Mouse (Mus musculus): ENCODE results near the gene Trpv1. TPM values are rescaled to one million over a fixed set of nuclear protein-coding genes. Genes with fewer than 3 reads are reported as not detected.

The Trpv1 gene
- polyA plus RNA-seq, 1 experiment from 2014 or later, result 0.13 TPM

GRCm38 (mm10) chr11:73242199-73242598 lies 8.1 kb downstream of the Trpv1 start:
- Histone ChIP-seq H3K27me3 (no peaks in the 10 kb centered on the region), H3K36me3 (no peaks in the 10 kb centered on the region), H3K4me3 (no peak overlapping the region), H3K9me3 (no peaks in the 10 kb centered on the region), H3K27ac (no peak overlapping the region), H3K4me1 (peaks cover 4% of the 10 kb centered on the region), H3K9ac (no peak overlapping the region), H3K4me2 (no peak overlapping the region)
- no peak for ATAC-seq (ENCODE audit: insufficient number of reproducible peaks, low FRiP score, low TSS enrichment, low read depth)
- WGBS, result 57% methylated on average over 6 of the region's 6 CpGs

- Histone ChIP-seq H3K36me3 (no peaks in the 10 kb centered on the region), H3K4me3 (no peak overlapping the region), H3K27ac (no peak overlapping the region), H3K4me1 (no peaks in the 10 kb centered on the region), H3K27me3 (no peaks in the 10 kb centered on the region), H3K4me2 (no peak overlapping the region), H3K9ac (no peak overlapping the region), H3K9me3 (no peaks in the 10 kb centered on the region)
- WGBS, result 84% methylated on average over 4 of the region's 4 CpGs
- no peak for ATAC-seq (ENCODE audit: insufficient number of reproducible peaks, low FRiP score, low TSS enrichment, low read depth)
These were observed 8.7 kb downstream of the Trpv1 start for GRCm38 (mm10) chr11:73242777-73243176.

GRCm38 (mm10) chr11:73257362-73257945 lies 23.4 kb downstream of the Trpv1 start:
- no peaks in the 10 kb centered on the region for H3K36me3 ChIP-seq
- H3K9me3 ChIP-seq, result no peaks in the 10 kb centered on the region
- no peak overlapping the region for H3K4me2 ChIP-seq
- peaks cover 3% of the 10 kb centered on the region; the same call in 1 of the 2 replicates for H3K4me1 ChIP-seq
- no peak overlapping the region for H3K4me3 ChIP-seq
- no peak for ATAC-seq (ENCODE audit: insufficient number of reproducible peaks, low FRiP score, low TSS enrichment, low read depth)
- no peak overlapping the region for H3K27ac ChIP-seq
- no peaks in the 10 kb centered on the region for H3K27me3 ChIP-seq
- WGBS, result 75% methylated on average over 4 of the region's 4 CpGs
- no peak overlapping the region for H3K9ac ChIP-seq

- no peak for ATAC-seq (ENCODE audit: insufficient number of reproducible peaks, low FRiP score, low TSS enrichment, low read depth)
- Histone ChIP-seq H3K27me3 (no peaks in the 10 kb centered on the region), H3K27ac (no peak overlapping the region), H3K4me2 (no peak overlapping the region), H3K4me1 (peaks cover 3% of the 10 kb centered on the region; the same call in 1 of the 2 replicates), H3K9ac (no peak overlapping the region), H3K4me3 (no peak overlapping the region), H3K9me3 (no peaks in the 10 kb centered on the region), H3K36me3 (no peaks in the 10 kb centered on the region)
These were observed 24.6 kb downstream of the Trpv1 start for GRCm38 (mm10) chr11:73258664-73259063.

- H3K27me3 ChIP-seq, result no peaks in the 10 kb centered on the region
- 60% methylated on average over 3 of the region's 3 CpGs for WGBS
These were observed 26.4 kb downstream of the Trpv1 start for GRCm38 (mm10) chr11:73260457-73260856.

GRCm38 (mm10) chr11:73261385-73261784 lies 27.3 kb downstream of the Trpv1 start:
- Histone ChIP-seq H3K27me3 (no peaks in the 10 kb centered on the region), H3K4me1 (peaks cover 4% of the 10 kb centered on the region; the same call in 1 of the 2 replicates), H3K4me3 (no peak overlapping the region), H3K9me3 (no peaks in the 10 kb centered on the region), H3K27ac (no peak overlapping the region), H3K4me2 (no peak overlapping the region), H3K36me3 (no peaks in the 10 kb centered on the region), H3K9ac (no peak overlapping the region)
- 75% methylated on average over 1 of the region's 1 CpGs for WGBS
- no peak for ATAC-seq (ENCODE audit: insufficient number of reproducible peaks, low FRiP score, low TSS enrichment, low read depth)

More at GRCm38 (mm10) chr11:73260457-73260856, 26.4 kb downstream of the Trpv1 start:
- H3K36me3 ChIP-seq, result no peaks in the 10 kb centered on the region
- H3K4me3 ChIP-seq, result no peak overlapping the region
- H3K9ac ChIP-seq, result no peak overlapping the region
- no peaks in the 10 kb centered on the region for H3K9me3 ChIP-seq
- ATAC-seq (ENCODE audit: insufficient number of reproducible peaks, low FRiP score, low TSS enrichment, low read depth), result no peak
- no peak overlapping the region for H3K27ac ChIP-seq
- H3K4me2 ChIP-seq, result no peak overlapping the region
- peaks cover 3% of the 10 kb centered on the region; the same call in 1 of the 2 replicates for H3K4me1 ChIP-seq

GRCm38 (mm10) chr11:73267267-73267666 lies 33.2 kb downstream of the Trpv1 start, which contains the start of gene Trpv3:
TSS of gene Trpv3 (plus strand) at chr11:73267388.
- no peak within 1 kb of the TSS for H3K4me2 ChIP-seq
- 75% methylated on average over 7 of the region's 7 CpGs for WGBS

GRCm38 (mm10) chr11:73274821-73275220 lies 40.7 kb downstream of the Trpv1 start:
- Histone ChIP-seq H3K27ac (no peak overlapping the region), H3K27me3 (no peaks in the 10 kb centered on the region), H3K9me3 (no peaks in the 10 kb centered on the region), H3K36me3 (no peaks in the 10 kb centered on the region), H3K4me2 (no peak overlapping the region), H3K4me1 (no peaks in the 10 kb centered on the region), H3K4me3 (no peak overlapping the region), H3K9ac (no peak overlapping the region)
- no peak for ATAC-seq (ENCODE audit: insufficient number of reproducible peaks, low FRiP score, low TSS enrichment, low read depth)
- 24% methylated on average over 2 of the region's 2 CpGs for WGBS

More at GRCm38 (mm10) chr11:73267267-73267666, 33.2 kb downstream of the Trpv1 start, which contains the start of gene Trpv3:
- H3K27me3 ChIP-seq, result no peaks in the 10 kb centered on the region
- H3K9me3 ChIP-seq, result no peaks in the 10 kb centered on the region
- 0 out of 2 replicates have a peak within 1 kb of the TSS, but pooled peaks have one; percentile 4 for H3K27ac ChIP-seq
- H3K9ac ChIP-seq, result no peak within 1 kb of the TSS
- 0 out of 2 replicates have a peak, but pooled peaks cover 3% of the 10 kb centered on the region for H3K4me1 ChIP-seq
- 0 out of 2 replicates have a peak within 1 kb of the TSS, but pooled peaks have one; percentile 0 for H3K4me3 ChIP-seq
- no peaks in the 10 kb centered on the region for H3K36me3 ChIP-seq
- 0 out of 2 replicates have a peak, but pooled peaks have one; percentile 45 for ATAC-seq (ENCODE audit: insufficient number of reproducible peaks, low FRiP score, low TSS enrichment, low read depth)

GRCm38 (mm10) chr11:73280710-73281109 lies 46.6 kb downstream of the Trpv1 start:
- Histone ChIP-seq H3K36me3 (no peaks in the 10 kb centered on the region), H3K4me1 (peaks cover 24% of the 10 kb centered on the region), H3K27me3 (no peaks in the 10 kb centered on the region), H3K4me2 (no peak overlapping the region), H3K9ac (no peak overlapping the region), H3K4me3 (no peak overlapping the region), H3K9me3 (no peaks in the 10 kb centered on the region), H3K27ac (no peak overlapping the region)
- no peak for ATAC-seq (ENCODE audit: insufficient number of reproducible peaks, low FRiP score, low TSS enrichment, low read depth)
- 28% methylated on average over 5 of the region's 5 CpGs for WGBS

GRCm38 (mm10) chr11:73281528-73282027 lies 47.5 kb downstream of the Trpv1 start:
- WGBS, result 2% methylated on average over 16 of the region's 16 CpGs
- Histone ChIP-seq H3K4me3 (peak overlapping the region; percentile 35), H3K4me2 (peak overlapping the region; percentile 52), H3K4me1 (peaks cover 24% of the 10 kb centered on the region), H3K27ac (no peak overlapping the region), H3K36me3 (no peaks in the 10 kb centered on the region), H3K27me3 (no peaks in the 10 kb centered on the region), H3K9ac (peak overlapping the region; percentile 33; the same call in 1 of the 2 replicates), H3K9me3 (no peaks in the 10 kb centered on the region)
- peak; percentile 59; the same call in 1 of the 2 replicates for ATAC-seq (ENCODE audit: insufficient number of reproducible peaks, low FRiP score, low TSS enrichment, low read depth)

- H3K36me3 ChIP-seq, result no peaks in the 10 kb centered on the region
- no peak overlapping the region for H3K9ac ChIP-seq
- H3K27me3 ChIP-seq, result no peaks in the 10 kb centered on the region
- no peaks in the 10 kb centered on the region for H3K9me3 ChIP-seq
- H3K27ac ChIP-seq, result no peak overlapping the region
- ATAC-seq (ENCODE audit: insufficient number of reproducible peaks, low FRiP score, low TSS enrichment, low read depth), result no peak
- WGBS, result 52% methylated on average over 9 of the region's 9 CpGs
- no peak overlapping the region for H3K4me3 ChIP-seq
- H3K4me1 ChIP-seq, result peaks cover 24% of the 10 kb centered on the region
- H3K4me2 ChIP-seq, result no peak overlapping the region
These were observed 49.3 kb downstream of the Trpv1 start for GRCm38 (mm10) chr11:73283369-73283768.

GRCm38 (mm10) chr11:73283926-73284325 lies 49.8 kb downstream of the Trpv1 start:
- Histone ChIP-seq H3K27ac (no peak overlapping the region), H3K4me3 (no peak overlapping the region), H3K4me1 (peaks cover 24% of the 10 kb centered on the region), H3K4me2 (no peak overlapping the region), H3K36me3 (no peaks in the 10 kb centered on the region), H3K9ac (no peak overlapping the region), H3K27me3 (no peaks in the 10 kb centered on the region), H3K9me3 (no peaks in the 10 kb centered on the region)
- ATAC-seq (ENCODE audit: insufficient number of reproducible peaks, low FRiP score, low TSS enrichment, low read depth), result no peak
- 46% methylated on average over 1 of the region's 1 CpGs for WGBS

All from limb, embryonic 15.5 days (tissue).